In genomic region chr9:46632576-46632975, GRCm38 (mm10) we compare ENCODE assay signal across 9 mouse cellular contexts.
DNase-seq lines count a peak whose midpoint lies in the region; ATAC-seq lines count a peak whose summit lies in the region.
"Had no signal": no experiment of that assay in that cellular context is flagged by ENCODE, and none has a peak within 500 bp of the region (broad histone marks: within the 10 kb centered on the region; RNA-seq: fewer than 3 reads in every experiment).

No protein-coding gene starts in this region.

- no peak overlapping the region for H3K27ac ChIP-seq in forebrain, embryonic 15.5 days (replicated peaks)
- H3K27ac ChIP-seq in forebrain, embryonic 10.5 days: no peak overlapping the region
- H3K27ac ChIP-seq in intestine, embryonic 15.5 days: no peak overlapping the region

- no peak for DNase-seq in forebrain, embryonic 10.5 days (ENCODE audit: extremely low spot score, low spot score)
- peak; percentile 66 for DNase-seq in cerebellum, adult 8-10 months
- DNase-seq in layer of hippocampus, adult 18-20 months (ENCODE audit: low spot score in 2 of 2): peak; percentile 76 to 82
- DNase-seq in left cerebral cortex, postnatal 4 days: peak; percentile 72
- DNase-seq in urinary bladder, adult 18-20 months (ENCODE audit: low spot score in 2 of 2): no peak
- DNase-seq in kidney, adult 8-10 months: no peak
- DNase-seq: midbrain, embryonic 14.5 days had no signal

- no peak overlapping the region for H3K4me2 ChIP-seq in forebrain, embryonic 15.5 days (replicated peaks)
- no peak overlapping the region for H3K4me2 ChIP-seq in intestine, embryonic 15.5 days (replicated peaks)

- no peaks in the 10 kb centered on the region for H3K27me3 ChIP-seq in forebrain, embryonic 15.5 days
- H3K27me3 ChIP-seq in forebrain, embryonic 10.5 days (ENCODE audit: poor library complexity, severe bottlenecking): no peaks in the 10 kb centered on the region
- H3K27me3 ChIP-seq in intestine, embryonic 15.5 days (replicated peaks): no peaks in the 10 kb centered on the region

- 0 out of 2 replicates have a peak, but pooled peaks have one; percentile 19 for ATAC-seq in forebrain, embryonic 15.5 days (replicated peaks)
- ATAC-seq in intestine, embryonic 15.5 days: no peak

- peaks cover 9% of the 10 kb centered on the region; the same call in 1 of the 2 replicates for H3K4me1 ChIP-seq in forebrain, embryonic 15.5 days
- H3K4me1 ChIP-seq in forebrain, embryonic 10.5 days: 0 out of 2 replicates have a peak, but pooled peaks cover 3% of the 10 kb centered on the region
- no peaks in the 10 kb centered on the region for H3K4me1 ChIP-seq in intestine, embryonic 15.5 days (replicated peaks)

- no peak overlapping the region for H3K9ac ChIP-seq in forebrain, embryonic 15.5 days (replicated peaks)
- no peak overlapping the region for H3K9ac ChIP-seq in intestine, embryonic 15.5 days

- 41% methylated on average over 10 of the region's 10 CpGs for WGBS in forebrain, embryonic 15.5 days
- WGBS in forebrain, embryonic 10.5 days: 85% methylated on average over 10 of the region's 10 CpGs
- 79% methylated on average over 10 of the region's 10 CpGs for WGBS in intestine, embryonic 15.5 days

- H3K36me3 ChIP-seq in forebrain, embryonic 15.5 days: no peaks in the 10 kb centered on the region
- H3K36me3 ChIP-seq in forebrain, embryonic 10.5 days (replicated peaks): no peaks in the 10 kb centered on the region
- H3K36me3 ChIP-seq in intestine, embryonic 15.5 days: no peaks in the 10 kb centered on the region

- no peak overlapping the region for H3K4me3 ChIP-seq in forebrain, embryonic 15.5 days
- no peak overlapping the region for H3K4me3 ChIP-seq in forebrain, embryonic 10.5 days
- H3K4me3 ChIP-seq in intestine, embryonic 15.5 days (replicated peaks): no peak overlapping the region

- intact Hi-C loops in left cerebral cortex, postnatal 4 days (cut with DNase I): no loop called here

- H3K9me3 ChIP-seq in forebrain, embryonic 15.5 days: no peaks in the 10 kb centered on the region
- H3K9me3 ChIP-seq in forebrain, embryonic 10.5 days: no peaks in the 10 kb centered on the region
- H3K9me3 ChIP-seq in intestine, embryonic 15.5 days: no peaks in the 10 kb centered on the region

Comparison
In these comparisons a context has a peak if more than half of its experiments do, and no peak if none do; other contexts are left out.
1. DNase-seq: peak in cerebellum, adult 8-10 months (single experiment), layer of hippocampus, adult 18-20 months (2 of 2) and left cerebral cortex, postnatal 4 days (single experiment); none in forebrain, embryonic 10.5 days (single experiment), urinary bladder, adult 18-20 months (0 of 2) and kidney, adult 8-10 months (0 of 2).